Mouse (Mus musculus) right cerebral cortex, postnatal 4 days (tissue): Measurements from ENCODE around the gene Gm10663.

Experiments used
- DNase-seq: peaks from one replicate; pipeline ENCODE4 v3.0.0-alpha.2; 2022

Gm10663 gene

GRCm38 (mm10) chr8:65074733-65075132 is at the start of gene Gm10663:
TSS of gene Gm10663 (plus strand) at chr8:65075033.
- no peak for DNase-seq

GRCm38 (mm10) chr8:65028959-65029686 is 45.7 kb upstream of the Gm10663 start:
- no peak for DNase-seq

- DNase-seq = no peak
These were observed 45.1 kb upstream of the Gm10663 start for GRCm38 (mm10) chr8:65029776-65030175.

GRCm38 (mm10) chr8:65030735-65031485 is 43.9 kb upstream of the Gm10663 start:
- DNase-seq = no peak

- DNase-seq = no peak
These were observed 42.7 kb upstream of the Gm10663 start for GRCm38 (mm10) chr8:65032107-65032506.

- DNase-seq = no peak
These were observed 41.8 kb upstream of the Gm10663 start for GRCm38 (mm10) chr8:65033056-65033455.

GRCm38 (mm10) chr8:65034136-65034535 is 40.7 kb upstream of the Gm10663 start:
- DNase-seq = no peak

GRCm38 (mm10) chr8:65037117-65037533 is 37.7 kb upstream of the Gm10663 start, which contains the start of gene Apela:
TSS of gene Apela (minus strand) at chr8:65037336.
- DNase-seq = no peak

- no peak for DNase-seq
These were observed 28.3 kb upstream of the Gm10663 start for GRCm38 (mm10) chr8:65046565-65046964.

- DNase-seq = no peak
These were observed 27.6 kb upstream of the Gm10663 start for GRCm38 (mm10) chr8:65047193-65047592.

- DNase-seq = no peak
These were observed 27.0 kb upstream of the Gm10663 start for GRCm38 (mm10) chr8:65047801-65048200.

GRCm38 (mm10) chr8:65053554-65053953 is 21.3 kb upstream of the Gm10663 start:
- no peak for DNase-seq

GRCm38 (mm10) chr8:65053968-65054367 is 20.9 kb upstream of the Gm10663 start:
- no peak for DNase-seq

GRCm38 (mm10) chr8:65056722-65057121 is 18.1 kb upstream of the Gm10663 start:
- no peak for DNase-seq

- no peak for DNase-seq
These were observed 12.6 kb upstream of the Gm10663 start for GRCm38 (mm10) chr8:65062195-65062594.

GRCm38 (mm10) chr8:65064071-65064470 is 10.8 kb upstream of the Gm10663 start:
- DNase-seq = no peak

GRCm38 (mm10) chr8:65065622-65066021 is 9.2 kb upstream of the Gm10663 start:
- DNase-seq = no peak

- no peak for DNase-seq
These were observed 7.8 kb upstream of the Gm10663 start for GRCm38 (mm10) chr8:65067031-65067430.

GRCm38 (mm10) chr8:65067694-65068472 is 7.0 kb upstream of the Gm10663 start:
- DNase-seq = no peak

- DNase-seq = no peak
These were observed 6.4 kb upstream of the Gm10663 start for GRCm38 (mm10) chr8:65068473-65068819.

- DNase-seq = no peak
These were observed 3.8 kb upstream of the Gm10663 start for GRCm38 (mm10) chr8:65070996-65071395.

GRCm38 (mm10) chr8:65080731-65081130 is 5.9 kb downstream of the Gm10663 start:
- DNase-seq = no peak

GRCm38 (mm10) chr8:65085680-65086079 is 10.8 kb downstream of the Gm10663 start:
- DNase-seq = no peak

GRCm38 (mm10) chr8:65087711-65088110 is 12.9 kb downstream of the Gm10663 start:
- peak; percentile 5 for DNase-seq
